Mouse (Mus musculus) hindbrain, embryonic 12.5 days (tissue): ENCODE measurements around the gene Foxj1. TPM values are rescaled to one million over a fixed set of nuclear protein-coding genes. Genes with fewer than 3 reads are reported as not detected.

Experiments
- ATAC-seq: fragments of 200-750 bp; cut with Nextera tagmentation; 2 replicates; pipeline ENCODE4 v1.8.0; 2017; ENCODE audit warnings: moderate TSS enrichment; ENCODE audit not compliant: low FRiP score
- H3K27ac ChIP-seq: fragments of 300-500 bp; sonication (generic); 2 replicates; pipeline ENCODE4 v1.5.1; 2016; ENCODE audit warnings: mild to moderate bottlenecking
- H3K27me3 ChIP-seq: fragments of 300-500 bp; sonication (generic); 2 replicates; pipeline ENCODE4 v1.6.1; 2016; ENCODE audit warnings: mild to moderate bottlenecking
- H3K36me3 ChIP-seq: fragments of 300-500 bp; sonication (generic); 2 replicates; pipeline ENCODE4 v1.6.1; 2016; ENCODE audit warnings: mild to moderate bottlenecking
- H3K4me1 ChIP-seq: fragments of 300-500 bp; sonication (generic); 2 replicates; pipeline ENCODE4 v1.6.1; 2016
- H3K4me2 ChIP-seq: fragments of 300-500 bp; sonication (generic); replicated peaks from 2 replicates; pipeline ENCODE4 v1.6.1; 2016; ENCODE audit warnings: mild to moderate bottlenecking
- H3K4me3 ChIP-seq: fragments of 300-500 bp; sonication (generic); 2 replicates; pipeline ENCODE4 v1.5.1; 2016; ENCODE audit warnings: mild to moderate bottlenecking
- H3K9ac ChIP-seq: fragments of 300-500 bp; sonication (generic); 2 replicates; pipeline ENCODE4 v1.6.1; 2016; ENCODE audit warnings: mild to moderate bottlenecking, moderate library complexity
- H3K9me3 ChIP-seq: fragments of 300-500 bp; sonication (generic); replicated peaks from 2 replicates; pipeline ENCODE4 v1.6.1; 2016; ENCODE audit warnings: mild to moderate bottlenecking
- WGBS: fragments of 180-500 bp; shearing (Covaris S2); methylation state at CpG from one replicate; pipeline ENCODE4 v1.1.7; 2016; 5-methylcytosine and 5-hydroxymethylcytosine counted together
- polyA plus RNA-seq: library from polyadenylated mRNA; unstranded; fragments of >200 nt; fragmentation: Nextera tagmentation; extraction: Ambion mirVana; gene quantifications from 2 replicates; pipeline ENCODE4 v1.2.1, GENCODE M21; 2016

The Foxj1 gene
- polyA plus RNA-seq, 1 experiment from 2014 or later = 27.2 TPM

GRCm38 (mm10) chr11:116293538-116294137, 41.6 kb downstream of the Foxj1 start:
- H3K4me1 ChIP-seq = no peaks in the 10 kb centered on the region
- no peak overlapping the region for H3K27ac ChIP-seq
- no peak overlapping the region for H3K9ac ChIP-seq
- no peak overlapping the region for H3K4me3 ChIP-seq
- WGBS = 80% methylated on average over 12 of the region's 12 CpGs
- 0 out of 2 replicates have a peak, but pooled peaks have one; percentile 26 for ATAC-seq
- H3K4me2 ChIP-seq = no peak overlapping the region
- H3K9me3 ChIP-seq = no peaks in the 10 kb centered on the region
- H3K36me3 ChIP-seq = peaks cover 92% of the 10 kb centered on the region
- no peaks in the 10 kb centered on the region for H3K27me3 ChIP-seq

GRCm38 (mm10) chr11:116292401-116292800, 42.8 kb downstream of the Foxj1 start:
- WGBS = 96% methylated on average over 13 of the region's 13 CpGs
- ATAC-seq = no peak
- Histone ChIP-seq H3K4me1 (no peaks in the 10 kb centered on the region), H3K4me3 (no peak overlapping the region), H3K27ac (no peak overlapping the region), H3K27me3 (no peaks in the 10 kb centered on the region), H3K9me3 (no peaks in the 10 kb centered on the region), H3K9ac (no peak overlapping the region), H3K4me2 (no peak overlapping the region), H3K36me3 (peaks cover 93% of the 10 kb centered on the region)

GRCm38 (mm10) chr11:116290556-116290955, 44.6 kb downstream of the Foxj1 start:
- H3K9me3 ChIP-seq = no peaks in the 10 kb centered on the region
- peaks cover 6% of the 10 kb centered on the region; the same call in 1 of the 2 replicates for H3K4me1 ChIP-seq
- ATAC-seq = no peak
- peaks cover 78% of the 10 kb centered on the region for H3K36me3 ChIP-seq
- no peak overlapping the region for H3K4me2 ChIP-seq
- WGBS = 87% methylated on average over 8 of the region's 8 CpGs
- H3K4me3 ChIP-seq = no peak overlapping the region
- H3K27me3 ChIP-seq = peaks cover 7% of the 10 kb centered on the region
- no peak overlapping the region for H3K9ac ChIP-seq
- H3K27ac ChIP-seq = no peak overlapping the region

- H3K27me3 ChIP-seq = peaks cover 39% of the 10 kb centered on the region
- 0 out of 2 replicates have a peak overlapping the region, but pooled peaks have one; percentile 26 for H3K27ac ChIP-seq
- no peak overlapping the region for H3K4me2 ChIP-seq
- no peak for ATAC-seq
- WGBS = 69% methylated on average over 5 of the region's 5 CpGs
- H3K4me1 ChIP-seq = peaks cover 6% of the 10 kb centered on the region; the same call in 1 of the 2 replicates
- H3K9me3 ChIP-seq = no peaks in the 10 kb centered on the region
- H3K4me3 ChIP-seq = no peak overlapping the region
- peaks cover 52% of the 10 kb centered on the region for H3K36me3 ChIP-seq
- no peak overlapping the region; the same call in 1 of the 2 replicates for H3K9ac ChIP-seq
Observed at GRCm38 (mm10) chr11:116287351-116287750, 47.8 kb downstream of the Foxj1 start.

GRCm38 (mm10) chr11:116285770-116286191, 49.4 kb downstream of the Foxj1 start:
- Histone ChIP-seq H3K27me3 (peaks cover 55% of the 10 kb centered on the region), H3K9ac (no peak overlapping the region), H3K4me3 (no peak overlapping the region), H3K9me3 (no peaks in the 10 kb centered on the region), H3K4me1 (peaks cover 19% of the 10 kb centered on the region), H3K4me2 (no peak overlapping the region), H3K36me3 (peaks cover 37% of the 10 kb centered on the region), H3K27ac (no peak overlapping the region)
- WGBS = 63% methylated on average over 7 of the region's 7 CpGs
- no peak for ATAC-seq

- no peaks in the 10 kb centered on the region for H3K9me3 ChIP-seq
- no peak overlapping the region for H3K4me3 ChIP-seq
Observed at GRCm38 (mm10) chr11:116283982-116284381, 51.2 kb downstream of the Foxj1 start.

GRCm38 (mm10) chr11:116282912-116283521, 52.2 kb downstream of the Foxj1 start:
- peaks cover 19% of the 10 kb centered on the region for H3K4me1 ChIP-seq
- no peak for ATAC-seq
- H3K36me3 ChIP-seq = peaks cover 9% of the 10 kb centered on the region
- H3K9ac ChIP-seq = no peak overlapping the region
- peaks cover 67% of the 10 kb centered on the region for H3K27me3 ChIP-seq
- no peaks in the 10 kb centered on the region for H3K9me3 ChIP-seq
- H3K27ac ChIP-seq = no peak overlapping the region
- H3K4me3 ChIP-seq = no peak overlapping the region
- 9% methylated on average over 48 of the region's 48 CpGs for WGBS
- no peak overlapping the region for H3K4me2 ChIP-seq

More at GRCm38 (mm10) chr11:116283982-116284381, 51.2 kb downstream of the Foxj1 start:
- Histone ChIP-seq H3K9ac (no peak overlapping the region), H3K27ac (no peak overlapping the region), H3K4me1 (peaks cover 19% of the 10 kb centered on the region), H3K36me3 (peaks cover 19% of the 10 kb centered on the region), H3K4me2 (no peak overlapping the region), H3K27me3 (peaks cover 67% of the 10 kb centered on the region)
- no peak for ATAC-seq
- 53% methylated on average over 6 of the region's 6 CpGs for WGBS

GRCm38 (mm10) chr11:116282089-116282488, 53.1 kb downstream of the Foxj1 start:
- Histone ChIP-seq H3K4me2 (0 out of 2 replicates have a peak overlapping the region, but pooled peaks have one; percentile 52), H3K9me3 (no peaks in the 10 kb centered on the region), H3K27me3 (peaks cover 67% of the 10 kb centered on the region), H3K4me3 (peak overlapping the region; percentile 31; the same call in 1 of the 2 replicates), H3K36me3 (no peaks in the 10 kb centered on the region), H3K27ac (no peak overlapping the region), H3K9ac (no peak overlapping the region), H3K4me1 (peaks cover 19% of the 10 kb centered on the region)
- no peak for ATAC-seq
- 2% methylated on average over 11 of the region's 11 CpGs for WGBS

- Histone ChIP-seq H3K27me3 (peaks cover 67% of the 10 kb centered on the region), H3K4me3 (peak overlapping the region; percentile 31), H3K9ac (0 out of 2 replicates have a peak overlapping the region, but pooled peaks have one; percentile 41), H3K9me3 (no peaks in the 10 kb centered on the region), H3K4me1 (peaks cover 19% of the 10 kb centered on the region), H3K36me3 (no peaks in the 10 kb centered on the region), H3K4me2 (peak overlapping the region; percentile 52), H3K27ac (no peak overlapping the region)
- no peak for ATAC-seq
- 3% methylated on average over 18 of the region's 18 CpGs for WGBS
Observed at GRCm38 (mm10) chr11:116281671-116282070, 53.5 kb downstream of the Foxj1 start.

- Histone ChIP-seq H3K4me1 (peaks cover 14% of the 10 kb centered on the region), H3K9me3 (no peaks in the 10 kb centered on the region), H3K27ac (no peak within 1 kb of the TSS), H3K4me3 (peak within 1 kb of the TSS; percentile 31), H3K27me3 (peaks cover 65% of the 10 kb centered on the region), H3K4me2 (peak within 1 kb of the TSS; percentile 52), H3K9ac (peak within 1 kb of the TSS; percentile 41; the same call in 1 of the 2 replicates), H3K36me3 (no peaks in the 10 kb centered on the region)
- WGBS = 6% methylated on average over 48 of the region's 48 CpGs
- no peak for ATAC-seq
Observed at GRCm38 (mm10) chr11:116280751-116281663, 54.2 kb downstream of the Foxj1 start, which contains the start of gene Galr2. Galr2 (plus strand) TSS chr11:116280939.
